Comparison of ENCODE assay signal across 8 mouse cellular contexts in genomic region chr13:58471704-58472103, GRCm38 (mm10).
DNase-seq lines count a peak whose midpoint lies in the region; ATAC-seq and TF ChIP-seq lines count a peak whose summit lies in the region.

No protein-coding gene starts in this region.

- TF ChIP-seq POLR2A in lung, adult 2 months (IDR thresholded peaks at IDR 0.05; ENCODE audit: borderline replicate concordance, extremely low read depth, low read depth, low read length) = no peak

- no peak for DNase-seq in lung, postnatal 0 days (ENCODE audit: low spot score)
- DNase-seq in lung, adult 2 months = no peak
- peak; percentile 47 for DNase-seq in embryo, embryonic 10 days (ENCODE audit: low spot score)
- peak; percentile 22 for DNase-seq in liver, postnatal 0 days
- DNase-seq in spleen, postnatal 36 days (ENCODE audit: low spot score in 2 of 2) = peak; percentile 32 to 36
- no peak for DNase-seq in layer of hippocampus, adult 11-12 months (ENCODE audit: low spot score)
- DNase-seq in ovary, postnatal 14 days (ENCODE audit: low spot score) = no peak

- H3K36me3 ChIP-seq in lung, postnatal 0 days (ENCODE audit: insufficient read depth, low read length) = no peaks in the 10 kb centered on the region
- H3K36me3 ChIP-seq in hindbrain, embryonic 13.5 days = no peaks in the 10 kb centered on the region
- no peaks in the 10 kb centered on the region for H3K36me3 ChIP-seq in liver, postnatal 0 days (replicated peaks; ENCODE audit: insufficient read depth, low read length)

- TF ChIP-seq CTCF in lung, postnatal 0 days (IDR thresholded peaks at IDR 0.05) = no peak
- TF ChIP-seq CTCF in lung, adult 2 months (IDR thresholded peaks at IDR 0.05; ENCODE audit: insufficient read depth, low read length) = no peak
- no peak for TF ChIP-seq CTCF in liver, postnatal 0 days (IDR thresholded peaks at IDR 0.05; ENCODE audit: low read depth)

- no peaks in the 10 kb centered on the region for H3K9me3 ChIP-seq in lung, postnatal 0 days (ENCODE audit: low read length)
- H3K9me3 ChIP-seq in hindbrain, embryonic 13.5 days = no peaks in the 10 kb centered on the region
- no peaks in the 10 kb centered on the region for H3K9me3 ChIP-seq in liver, postnatal 0 days (ENCODE audit: low read length)

- no peak overlapping the region for H3K9ac ChIP-seq in lung, postnatal 0 days (replicated peaks; ENCODE audit: low read depth)
- H3K9ac ChIP-seq in hindbrain, embryonic 13.5 days = peak overlapping the region; percentile 58
- H3K9ac ChIP-seq in liver, postnatal 0 days (replicated peaks) = no peak overlapping the region

- WGBS in lung, postnatal 0 days = 11% methylated on average over 16 of the region's 16 CpGs
- 14% methylated on average over 16 of the region's 16 CpGs for WGBS in lung, adult 2 months
- 1% methylated on average over 16 of the region's 16 CpGs for WGBS in hindbrain, embryonic 13.5 days
- WGBS in liver, postnatal 0 days (ENCODE audit: insufficient replicate concordance) = 3% methylated on average over 16 of the region's 16 CpGs

- peak overlapping the region; percentile 20 for H3K4me3 ChIP-seq in lung, postnatal 0 days (ENCODE audit: low read depth, low read length)
- no peak overlapping the region for H3K4me3 ChIP-seq in lung, adult 2 months (replicated peaks; ENCODE audit: extremely low read depth, low read depth, low read length)
- peak overlapping the region; percentile 40 for H3K4me3 ChIP-seq in hindbrain, embryonic 13.5 days
- peak overlapping the region; percentile 20; the same call in 1 of the 2 replicates for H3K4me3 ChIP-seq in liver, postnatal 0 days (ENCODE audit: low read depth, low read length)

- H3K4me2 ChIP-seq in lung, postnatal 0 days (replicated peaks; ENCODE audit: low read depth, low read length) = peak overlapping the region; percentile 15; the same call in 1 of the 2 replicates
- H3K4me2 ChIP-seq in hindbrain, embryonic 13.5 days = peak overlapping the region; percentile 64
- H3K4me2 ChIP-seq in liver, postnatal 0 days (ENCODE audit: low read depth, low read length) = peak overlapping the region; percentile 44

- H3K27me3 ChIP-seq in lung, postnatal 0 days (replicated peaks; ENCODE audit: insufficient read depth, low read length) = 0 out of 2 replicates have a peak, but pooled peaks cover 15% of the 10 kb centered on the region
- peaks cover 17% of the 10 kb centered on the region for H3K27me3 ChIP-seq in hindbrain, embryonic 13.5 days
- peaks cover 37% of the 10 kb centered on the region for H3K27me3 ChIP-seq in liver, postnatal 0 days (ENCODE audit: insufficient read depth, low read length)

- ATAC-seq in lung, postnatal 0 days = no peak
- ATAC-seq in hindbrain, embryonic 13.5 days (ENCODE audit: low FRiP score) = no peak
- no peak for ATAC-seq in liver, postnatal 0 days

- H3K27ac ChIP-seq in lung, postnatal 0 days (ENCODE audit: low read length) = no peak overlapping the region
- H3K27ac ChIP-seq in hindbrain, embryonic 13.5 days = no peak overlapping the region
- no peak overlapping the region for H3K27ac ChIP-seq in liver, postnatal 0 days (ENCODE audit: low read depth)

- no peak for TF ChIP-seq EP300 in lung, postnatal 0 days (IDR thresholded peaks at IDR 0.05)
- TF ChIP-seq EP300 in liver, postnatal 0 days (IDR thresholded peaks at IDR 0.05; ENCODE audit: low read depth) = no peak

- peaks cover 4% of the 10 kb centered on the region; the same call in 1 of the 2 replicates for H3K4me1 ChIP-seq in lung, postnatal 0 days (ENCODE audit: insufficient read depth, low read depth, low read length)
- no peaks in the 10 kb centered on the region for H3K4me1 ChIP-seq in lung, adult 2 months (ENCODE audit: control insufficient read depth, insufficient read depth, low read length)
- peaks cover 20% of the 10 kb centered on the region for H3K4me1 ChIP-seq in hindbrain, embryonic 13.5 days (replicated peaks)
- H3K4me1 ChIP-seq in liver, postnatal 0 days (ENCODE audit: insufficient read depth) = 0 out of 2 replicates have a peak, but pooled peaks cover 3% of the 10 kb centered on the region

Comparison
In these comparisons a context has a peak if more than half of its experiments do, and no peak if none do; other contexts are left out.
1. DNase-seq: peak in embryo, embryonic 10 days (single experiment), liver, postnatal 0 days (single experiment) and spleen, postnatal 36 days (2 of 2); none in lung, postnatal 0 days (single experiment), lung, adult 2 months (single experiment), layer of hippocampus, adult 11-12 months (single experiment) and ovary, postnatal 14 days (single experiment).
2. Peak in every context shown above with its lines, with median percentiles within 50 percentile points of each other: H3K4me2 ChIP-seq.